Mouse (Mus musculus) hindbrain, embryonic 12.5 days (tissue): ENCODE data around the gene Opalin. TPM values are rescaled to one million over a fixed set of nuclear protein-coding genes. Genes with fewer than 3 reads are reported as not detected.

Experiments
- ATAC-seq: fragments of 200-750 bp; cut with Nextera tagmentation; 2 replicates; pipeline ENCODE4 v1.8.0; 2017; ENCODE audit warnings: moderate TSS enrichment; ENCODE audit not compliant: low FRiP score
- H3K27ac ChIP-seq: fragments of 300-500 bp; sonication (generic); 2 replicates; pipeline ENCODE4 v1.5.1; 2016; ENCODE audit warnings: mild to moderate bottlenecking
- H3K27me3 ChIP-seq: fragments of 300-500 bp; sonication (generic); 2 replicates; pipeline ENCODE4 v1.6.1; 2016; ENCODE audit warnings: mild to moderate bottlenecking
- H3K36me3 ChIP-seq: fragments of 300-500 bp; sonication (generic); 2 replicates; pipeline ENCODE4 v1.6.1; 2016; ENCODE audit warnings: mild to moderate bottlenecking
- H3K4me1 ChIP-seq: fragments of 300-500 bp; sonication (generic); 2 replicates; pipeline ENCODE4 v1.6.1; 2016
- H3K4me2 ChIP-seq: fragments of 300-500 bp; sonication (generic); replicated peaks from 2 replicates; pipeline ENCODE4 v1.6.1; 2016; ENCODE audit warnings: mild to moderate bottlenecking
- H3K4me3 ChIP-seq: fragments of 300-500 bp; sonication (generic); 2 replicates; pipeline ENCODE4 v1.5.1; 2016; ENCODE audit warnings: mild to moderate bottlenecking
- H3K9ac ChIP-seq: fragments of 300-500 bp; sonication (generic); 2 replicates; pipeline ENCODE4 v1.6.1; 2016; ENCODE audit warnings: mild to moderate bottlenecking, moderate library complexity
- H3K9me3 ChIP-seq: fragments of 300-500 bp; sonication (generic); replicated peaks from 2 replicates; pipeline ENCODE4 v1.6.1; 2016; ENCODE audit warnings: mild to moderate bottlenecking
- WGBS: fragments of 180-500 bp; shearing (Covaris S2); methylation state at CpG from one replicate; pipeline ENCODE4 v1.1.7; 2016; 5-methylcytosine and 5-hydroxymethylcytosine counted together
- polyA plus RNA-seq: library from polyadenylated mRNA; unstranded; fragments of >200 nt; fragmentation: Nextera tagmentation; extraction: Ambion mirVana; gene quantifications from 2 replicates; pipeline ENCODE4 v1.2.1, GENCODE M21; 2016

Opalin gene
- polyA plus RNA-seq, 1 experiment from 2014 or later, result not detected

DNA sequence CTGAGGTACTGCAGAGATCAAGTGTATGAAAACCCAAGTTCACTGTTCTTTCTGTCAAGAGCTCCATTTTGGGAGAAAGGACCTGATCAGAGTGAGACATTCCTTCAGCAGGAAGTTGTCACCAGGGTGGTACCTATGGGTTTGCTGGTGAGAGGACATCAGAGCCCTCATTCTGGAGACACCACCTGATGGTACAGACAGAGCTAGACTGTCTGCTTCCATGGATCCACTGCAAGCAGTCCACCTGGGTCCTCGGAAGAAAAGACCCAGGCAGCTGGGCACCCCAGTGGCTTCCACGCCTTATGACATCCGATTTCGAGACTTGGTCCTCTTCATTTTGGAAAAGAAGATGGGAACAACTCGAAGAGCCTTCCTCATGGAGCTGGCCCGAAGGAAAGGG, 47.7 kb downstream of the Opalin start, which contains the start of gene Dntt:
Gene Dntt (plus strand): TSS at position 57 of the 400 bp plus-strand sequence.
- H3K4me2 ChIP-seq, result no peak within 1 kb of the TSS
- H3K9ac ChIP-seq, result no peak within 1 kb of the TSS
- no peak within 1 kb of the TSS for H3K27ac ChIP-seq
- WGBS, result 87% methylated on average over 6 of the region's 6 CpGs
- no peaks in the 10 kb centered on the region for H3K4me1 ChIP-seq
- ATAC-seq, result no peak
- no peak within 1 kb of the TSS for H3K4me3 ChIP-seq
- H3K36me3 ChIP-seq, result no peaks in the 10 kb centered on the region
- H3K9me3 ChIP-seq, result no peaks in the 10 kb centered on the region
- no peaks in the 10 kb centered on the region for H3K27me3 ChIP-seq

DNA sequence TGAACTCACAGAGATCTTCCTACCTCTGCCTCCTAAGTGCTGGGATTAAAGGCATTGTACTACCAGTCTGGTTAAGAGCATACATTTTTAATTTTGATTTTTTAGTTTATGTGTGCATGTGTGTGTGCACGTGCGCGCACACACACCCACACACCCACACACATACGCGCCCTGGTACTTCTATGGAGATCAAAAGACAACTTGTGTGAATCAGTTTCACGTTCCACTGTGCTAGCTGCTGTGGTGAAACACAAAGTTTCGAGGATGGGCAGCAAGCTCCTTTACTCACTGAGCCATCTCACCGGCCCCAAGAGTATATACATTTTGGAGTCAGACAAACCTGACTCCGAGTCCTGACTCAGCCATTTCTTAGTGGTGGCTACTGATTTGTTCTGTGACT, 49.3 kb downstream of the Opalin start:
- Histone ChIP-seq H3K27me3 (no peaks in the 10 kb centered on the region), H3K9ac (no peak overlapping the region), H3K27ac (no peak overlapping the region), H3K4me2 (no peak overlapping the region), H3K36me3 (no peaks in the 10 kb centered on the region), H3K4me1 (no peaks in the 10 kb centered on the region), H3K9me3 (no peaks in the 10 kb centered on the region), H3K4me3 (no peak overlapping the region)
- WGBS, result 95% methylated on average over 9 of the region's 9 CpGs
- no peak for ATAC-seq

- no peak overlapping the region for H3K27ac ChIP-seq
- WGBS, result 89% methylated on average over 5 of the region's 5 CpGs
- H3K27me3 ChIP-seq, result no peaks in the 10 kb centered on the region
- no peaks in the 10 kb centered on the region for H3K4me1 ChIP-seq
- H3K9me3 ChIP-seq, result no peaks in the 10 kb centered on the region
- no peak overlapping the region for H3K4me2 ChIP-seq
- ATAC-seq, result no peak
- no peak overlapping the region for H3K4me3 ChIP-seq
- H3K9ac ChIP-seq, result no peak overlapping the region
- H3K36me3 ChIP-seq, result no peaks in the 10 kb centered on the region
Observed at GRCm38 (mm10) chr19:41027024-41027423, 49.9 kb downstream of the Opalin start.

DNA sequence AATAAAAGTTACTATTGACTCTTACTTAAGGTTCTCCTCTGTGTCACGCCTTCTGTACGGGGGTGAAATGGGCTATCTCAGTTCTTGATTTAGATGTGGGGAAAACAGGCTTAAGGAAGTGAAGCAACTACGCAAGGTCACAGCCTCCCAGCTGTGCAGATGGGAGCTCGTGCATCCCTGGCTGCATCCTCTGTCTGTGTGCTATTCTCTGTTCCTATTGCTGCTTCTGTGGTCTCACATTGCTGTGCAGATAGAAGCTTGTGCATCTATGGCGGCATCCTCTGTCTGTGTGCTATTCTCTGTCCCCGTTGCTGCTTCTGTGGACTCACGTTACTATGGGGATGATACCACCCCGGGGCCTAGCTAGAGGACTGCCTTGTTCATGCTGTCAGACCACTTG, 50.4 kb downstream of the Opalin start:
- WGBS, result 83% methylated on average over 8 of the region's 8 CpGs
- ATAC-seq, result no peak
- no peak overlapping the region for H3K4me2 ChIP-seq
- no peaks in the 10 kb centered on the region for H3K9me3 ChIP-seq
- H3K4me3 ChIP-seq, result no peak overlapping the region
- H3K4me1 ChIP-seq, result no peaks in the 10 kb centered on the region
- no peaks in the 10 kb centered on the region for H3K36me3 ChIP-seq
- no peak overlapping the region for H3K27ac ChIP-seq
- H3K27me3 ChIP-seq, result no peaks in the 10 kb centered on the region
- no peak overlapping the region for H3K9ac ChIP-seq

- Histone ChIP-seq H3K4me2 (no peak overlapping the region), H3K27ac (no peak overlapping the region), H3K4me1 (no peaks in the 10 kb centered on the region), H3K27me3 (no peaks in the 10 kb centered on the region), H3K9ac (no peak overlapping the region), H3K36me3 (no peaks in the 10 kb centered on the region), H3K9me3 (no peaks in the 10 kb centered on the region), H3K4me3 (no peak overlapping the region)
- WGBS, result 86% methylated on average over 4 of the region's 4 CpGs
- ATAC-seq, result no peak
Observed at GRCm38 (mm10) chr19:41022244-41022643, 54.7 kb downstream of the Opalin start.

DNA sequence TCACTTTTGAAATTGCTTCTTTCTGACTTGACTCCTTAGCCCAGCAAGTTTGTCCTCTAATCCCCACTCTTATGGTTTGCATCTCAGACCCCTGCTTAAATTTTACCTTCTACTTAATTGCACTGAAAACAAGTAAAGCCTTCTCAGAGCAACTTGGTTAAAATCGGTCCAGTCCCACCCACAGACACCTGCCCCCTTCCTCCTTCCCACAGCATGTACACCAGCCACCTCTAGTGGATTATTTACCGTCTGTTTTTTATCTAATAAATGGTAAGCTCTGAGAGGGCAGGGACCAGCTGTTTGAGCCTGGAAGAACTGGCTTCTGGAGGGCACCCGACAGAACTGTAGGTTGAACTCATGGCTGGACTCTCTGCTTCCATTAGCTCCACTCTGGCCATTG, 56.4 kb downstream of the Opalin start:
- H3K9me3 ChIP-seq, result no peaks in the 10 kb centered on the region
- peaks cover 3% of the 10 kb centered on the region; the same call in 1 of the 2 replicates for H3K4me1 ChIP-seq
- WGBS, result 77% methylated on average over 3 of the region's 3 CpGs
- no peaks in the 10 kb centered on the region for H3K27me3 ChIP-seq
- no peak overlapping the region for H3K4me3 ChIP-seq
- no peak for ATAC-seq
- no peak overlapping the region for H3K4me2 ChIP-seq
- no peak overlapping the region for H3K9ac ChIP-seq
- H3K27ac ChIP-seq, result no peak overlapping the region
- no peaks in the 10 kb centered on the region for H3K36me3 ChIP-seq

DNA sequence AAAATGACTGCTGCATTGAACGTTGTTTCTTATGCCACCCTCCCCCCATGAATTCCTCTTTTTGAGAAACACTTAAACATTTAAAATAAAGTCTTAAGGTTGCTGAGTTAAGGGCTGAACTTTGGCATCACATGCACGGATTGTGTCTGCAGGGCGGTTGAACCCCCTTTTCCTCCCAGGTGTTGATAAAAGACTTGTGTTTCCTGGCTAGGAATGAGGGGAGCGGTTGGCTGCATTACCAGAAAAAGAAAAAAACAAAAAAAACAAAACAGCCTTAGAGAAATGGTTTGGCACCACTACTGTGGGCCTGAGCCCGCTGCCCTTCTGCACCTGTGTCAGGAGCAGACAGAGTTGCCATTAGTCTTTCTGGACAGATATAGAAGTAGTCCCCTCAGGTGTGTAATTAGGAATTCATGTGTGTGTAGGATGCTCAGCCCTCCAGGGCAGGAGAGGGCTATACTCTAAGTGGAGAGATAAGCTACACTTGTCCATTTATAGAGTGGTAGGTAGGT, 57.7 kb downstream of the Opalin start:
- WGBS, result 87% methylated on average over 5 of the region's 5 CpGs
- no peak overlapping the region for H3K4me3 ChIP-seq
- no peak for ATAC-seq

DNA sequence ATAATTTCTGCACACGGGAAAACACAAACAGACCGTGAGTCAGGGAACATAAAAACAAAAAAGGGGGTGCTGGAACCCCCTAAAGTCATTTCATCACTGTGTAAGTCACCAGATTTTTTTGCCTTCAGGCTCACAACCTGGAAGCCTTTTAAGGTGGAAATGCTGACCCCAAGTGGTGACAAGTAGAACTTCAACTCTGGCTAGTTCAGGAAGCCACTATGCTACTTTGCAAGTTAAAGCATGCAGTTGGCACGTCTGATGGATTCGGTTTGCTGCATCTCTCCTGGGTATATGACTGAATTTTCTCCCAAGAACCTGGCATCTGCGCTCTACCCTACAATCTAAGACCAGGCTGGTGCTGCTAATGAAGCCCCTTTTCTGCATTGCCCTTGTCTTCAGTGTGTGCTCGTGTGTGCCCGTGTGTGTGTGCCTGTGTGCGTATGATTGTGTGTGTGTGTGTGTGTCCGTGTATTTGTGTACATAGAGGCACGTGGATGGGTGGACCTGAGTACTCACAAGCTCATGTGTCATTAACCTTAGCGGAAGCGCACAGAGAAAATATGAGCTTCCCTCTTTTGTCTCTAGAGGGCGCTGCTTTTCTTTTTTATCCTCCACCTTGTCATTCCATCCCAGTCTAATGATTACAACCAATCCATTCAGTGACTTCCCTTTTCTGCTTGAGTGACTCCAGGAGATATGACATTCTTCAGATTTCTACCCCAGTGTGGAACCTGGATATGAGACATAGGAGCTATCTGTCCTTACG, 60.8 kb downstream of the Opalin start:
- WGBS, result 19% methylated on average over 14 of the region's 14 CpGs

More for the DNA sequence above, 57.7 kb downstream of the Opalin start:
- no peak overlapping the region for H3K27ac ChIP-seq
- no peak overlapping the region for H3K9ac ChIP-seq
- no peak overlapping the region for H3K4me2 ChIP-seq
- no peaks in the 10 kb centered on the region for H3K9me3 ChIP-seq
- H3K27me3 ChIP-seq, result no peaks in the 10 kb centered on the region
- peaks cover 3% of the 10 kb centered on the region; the same call in 1 of the 2 replicates for H3K4me1 ChIP-seq
- no peaks in the 10 kb centered on the region for H3K36me3 ChIP-seq

DNA sequence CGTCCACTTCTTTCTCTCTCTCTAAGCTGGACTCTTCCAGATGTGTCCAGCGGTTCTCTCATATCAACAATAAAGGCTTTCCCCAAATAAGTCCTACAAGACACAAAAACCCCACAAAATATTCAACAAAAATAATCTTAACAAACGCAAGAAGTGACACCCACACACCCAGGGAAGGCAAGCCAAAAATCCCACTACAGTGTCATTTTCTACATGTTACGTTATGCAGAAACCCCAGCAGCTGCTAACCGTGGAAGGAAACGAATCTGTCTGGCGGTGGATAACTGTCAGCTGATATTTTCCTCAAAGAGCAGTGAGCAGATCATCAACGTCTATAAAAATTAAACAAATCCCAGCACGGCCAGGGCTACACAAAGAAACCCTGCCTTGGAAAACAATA, 62.9 kb downstream of the Opalin start:
- 30% methylated on average over 9 of the region's 9 CpGs for WGBS
- Histone ChIP-seq H3K9ac (no peak overlapping the region), H3K4me2 (no peak overlapping the region), H3K4me3 (no peak overlapping the region), H3K36me3 (no peaks in the 10 kb centered on the region), H3K4me1 (peaks cover 3% of the 10 kb centered on the region; the same call in 1 of the 2 replicates), H3K9me3 (no peaks in the 10 kb centered on the region), H3K27me3 (peaks cover 3% of the 10 kb centered on the region; the same call in 1 of the 2 replicates), H3K27ac (no peak overlapping the region)
- ATAC-seq, result no peak

More for the DNA sequence above, 60.8 kb downstream of the Opalin start:
- Histone ChIP-seq H3K9ac (no peak overlapping the region), H3K4me2 (peak overlapping the region; percentile 47), H3K4me1 (peaks cover 3% of the 10 kb centered on the region; the same call in 1 of the 2 replicates), H3K36me3 (no peaks in the 10 kb centered on the region), H3K9me3 (no peaks in the 10 kb centered on the region), H3K27ac (no peak overlapping the region), H3K4me3 (no peak overlapping the region; the same call in 1 of the 2 replicates), H3K27me3 (peaks cover 3% of the 10 kb centered on the region; the same call in 1 of the 2 replicates)
- ATAC-seq, result peak; percentile 58

DNA sequence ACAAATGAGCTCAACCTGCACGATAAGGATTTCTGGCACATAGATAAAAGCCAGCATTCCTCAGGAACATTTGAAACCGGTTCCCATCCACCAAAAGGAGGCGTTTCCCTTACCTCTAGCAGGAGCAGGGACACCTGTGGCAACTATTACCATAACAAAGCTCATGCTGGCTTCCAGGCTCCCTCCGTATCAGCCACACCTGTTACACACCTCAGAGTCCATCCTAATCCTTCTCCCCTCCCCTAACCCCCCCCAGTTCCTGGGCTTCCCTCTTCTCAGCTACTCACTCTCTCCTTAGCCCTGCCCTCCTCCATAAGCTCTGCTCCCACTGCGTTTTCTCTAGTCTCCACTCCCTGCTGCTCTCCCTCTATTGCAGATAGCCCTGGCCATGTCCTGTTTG, 63.3 kb downstream of the Opalin start:
- no peaks in the 10 kb centered on the region for H3K36me3 ChIP-seq
- 5% methylated on average over 5 of the region's 5 CpGs for WGBS
- peaks cover 3% of the 10 kb centered on the region; the same call in 1 of the 2 replicates for H3K27me3 ChIP-seq
- peaks cover 3% of the 10 kb centered on the region; the same call in 1 of the 2 replicates for H3K4me1 ChIP-seq
- ATAC-seq, result no peak
- no peak overlapping the region for H3K4me2 ChIP-seq
- H3K9ac ChIP-seq, result no peak overlapping the region
- H3K9me3 ChIP-seq, result no peaks in the 10 kb centered on the region
- no peak overlapping the region for H3K4me3 ChIP-seq
- no peak overlapping the region for H3K27ac ChIP-seq
